Mouse (Mus musculus): ENCODE measurements around the gene Agpat4. TPM values are rescaled to one million over a fixed set of nuclear protein-coding genes. Genes with fewer than 3 reads are reported as not detected.

The Agpat4 gene
- polyA plus RNA-seq, 1 experiment from 2014 or later, result 10.2 TPM

DNA sequence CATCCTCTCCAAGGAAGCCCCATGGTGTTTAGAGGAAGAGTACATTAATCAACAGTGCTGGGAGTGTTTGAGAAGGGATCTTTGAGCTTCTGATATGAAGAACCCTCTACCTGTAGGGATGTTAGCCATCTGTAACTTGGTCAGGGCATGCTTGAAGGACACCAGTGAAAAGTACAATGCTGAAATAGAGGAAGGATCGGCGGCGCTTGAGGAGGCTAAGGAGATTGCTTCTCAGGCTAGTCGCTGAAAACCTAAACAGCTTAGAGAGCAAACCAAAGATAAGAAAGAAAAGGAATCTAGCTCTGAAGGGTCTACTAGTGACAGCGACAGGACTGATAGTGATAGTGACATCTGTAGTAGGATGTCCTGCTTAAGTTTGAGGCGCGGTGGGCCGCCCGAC is 132.1 kb downstream of the Agpat4 start:
- Histone ChIP-seq H3K36me3 (replicated peaks; ENCODE audit: insufficient read depth, low read length) (peaks cover 40% of the 10 kb centered on the region), H3K9me3 (ENCODE audit: low read length) (no peaks in the 10 kb centered on the region), H3K4me1 (ENCODE audit: insufficient read depth) (no peaks in the 10 kb centered on the region), H3K27ac (ENCODE audit: low read depth) (no peak overlapping the region), H3K4me2 (ENCODE audit: low read depth, low read length) (no peak overlapping the region), H3K9ac (replicated peaks) (no peak overlapping the region), H3K27me3 (ENCODE audit: insufficient read depth, low read length) (no peaks in the 10 kb centered on the region), H3K4me3 (ENCODE audit: low read depth, low read length) (no peak overlapping the region)
- ATAC-seq (no peak), DNase-seq (no peak)
- TF ChIP-seq EP300 (IDR thresholded peaks at IDR 0.05; ENCODE audit: low read depth), result no peak
- TF ChIP-seq CTCF (IDR thresholded peaks at IDR 0.05; ENCODE audit: low read depth), result no peak
- 93% methylated on average over 9 of the region's 9 CpGs for WGBS (ENCODE audit: insufficient replicate concordance)

GRCm38 (mm10) chr17:12256142-12256541 is 137.6 kb downstream of the Agpat4 start:
- Histone ChIP-seq H3K4me1 (ENCODE audit: insufficient read depth) (no peaks in the 10 kb centered on the region), H3K9ac (replicated peaks) (no peak overlapping the region), H3K4me2 (ENCODE audit: low read depth, low read length) (no peak overlapping the region), H3K36me3 (replicated peaks; ENCODE audit: insufficient read depth, low read length) (peaks cover 61% of the 10 kb centered on the region), H3K27me3 (ENCODE audit: insufficient read depth, low read length) (no peaks in the 10 kb centered on the region), H3K4me3 (ENCODE audit: low read depth, low read length) (no peak overlapping the region), H3K9me3 (ENCODE audit: low read length) (no peaks in the 10 kb centered on the region), H3K27ac (ENCODE audit: low read depth) (no peak overlapping the region)
- ATAC-seq, result no peak
- WGBS (ENCODE audit: insufficient replicate concordance), result 88% methylated on average over 11 of the region's 11 CpGs
- no peak for DNase-seq
- TF ChIP-seq CTCF (IDR thresholded peaks at IDR 0.05; ENCODE audit: low read depth) (no peak), EP300 (IDR thresholded peaks at IDR 0.05; ENCODE audit: low read depth) (no peak)

GRCm38 (mm10) chr17:12258517-12258916 is 140.0 kb downstream of the Agpat4 start:
- TF ChIP-seq CTCF (IDR thresholded peaks at IDR 0.05; ENCODE audit: low read depth), result no peak
- no peak for TF ChIP-seq EP300 (IDR thresholded peaks at IDR 0.05; ENCODE audit: low read depth)
- H3K27ac ChIP-seq (ENCODE audit: low read depth), result no peak overlapping the region
- peaks cover 56% of the 10 kb centered on the region for H3K36me3 ChIP-seq (replicated peaks; ENCODE audit: insufficient read depth, low read length)
- H3K4me1 ChIP-seq (ENCODE audit: insufficient read depth), result no peaks in the 10 kb centered on the region
- 79% methylated on average over 6 of the region's 6 CpGs for WGBS (ENCODE audit: insufficient replicate concordance)
- ATAC-seq, result no peak
- DNase-seq, result no peak
- H3K27me3 ChIP-seq (ENCODE audit: insufficient read depth, low read length), result no peaks in the 10 kb centered on the region
- H3K9me3 ChIP-seq (ENCODE audit: low read length), result no peaks in the 10 kb centered on the region
- no peak overlapping the region for H3K4me2 ChIP-seq (ENCODE audit: low read depth, low read length)
- H3K9ac ChIP-seq (replicated peaks), result no peak overlapping the region
- no peak overlapping the region for H3K4me3 ChIP-seq (ENCODE audit: low read depth, low read length)

GRCm38 (mm10) chr17:12259957-12260356 is 141.5 kb downstream of the Agpat4 start:
- no peak overlapping the region for H3K4me3 ChIP-seq (ENCODE audit: low read depth, low read length)
- no peak overlapping the region for H3K27ac ChIP-seq (ENCODE audit: low read depth)
- ATAC-seq (no peak), DNase-seq (no peak)
- H3K9me3 ChIP-seq (ENCODE audit: low read length), result no peaks in the 10 kb centered on the region
- WGBS (ENCODE audit: insufficient replicate concordance), result 85% methylated on average over 8 of the region's 8 CpGs
- H3K36me3 ChIP-seq (replicated peaks; ENCODE audit: insufficient read depth, low read length), result peaks cover 42% of the 10 kb centered on the region
- no peak overlapping the region for H3K9ac ChIP-seq (replicated peaks)
- no peaks in the 10 kb centered on the region for H3K4me1 ChIP-seq (ENCODE audit: insufficient read depth)
- H3K27me3 ChIP-seq (ENCODE audit: insufficient read depth, low read length), result no peaks in the 10 kb centered on the region
- TF ChIP-seq EP300 (IDR thresholded peaks at IDR 0.05; ENCODE audit: low read depth), result no peak
- no peak for TF ChIP-seq CTCF (IDR thresholded peaks at IDR 0.05; ENCODE audit: low read depth)
- H3K4me2 ChIP-seq (ENCODE audit: low read depth, low read length), result no peak overlapping the region

DNA sequence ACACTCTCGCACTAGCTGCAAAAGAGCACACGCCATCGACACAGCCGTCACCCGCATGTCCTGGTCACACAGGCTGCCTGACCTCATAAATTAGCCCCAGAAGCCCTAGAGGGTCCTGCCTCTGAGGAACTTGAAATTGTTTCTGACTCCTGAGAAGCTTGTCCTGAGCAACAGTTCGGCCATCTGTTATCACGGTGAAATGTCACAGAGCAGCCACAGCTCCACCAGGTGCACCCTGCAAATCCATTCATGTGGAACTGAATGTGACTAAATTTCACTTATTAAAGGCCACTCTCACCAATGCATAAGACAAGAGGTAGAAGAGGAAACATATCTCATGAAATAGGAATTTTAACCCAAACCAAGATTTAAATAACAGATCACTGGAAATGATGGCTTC is 142.9 kb downstream of the Agpat4 start:
- 87% methylated on average over 7 of the region's 7 CpGs for WGBS (ENCODE audit: insufficient replicate concordance)
- H3K27ac ChIP-seq (ENCODE audit: low read depth), result no peak overlapping the region
- H3K4me1 ChIP-seq (ENCODE audit: insufficient read depth), result no peaks in the 10 kb centered on the region
- no peak for TF ChIP-seq CTCF (IDR thresholded peaks at IDR 0.05; ENCODE audit: low read depth)
- TF ChIP-seq EP300 (IDR thresholded peaks at IDR 0.05; ENCODE audit: low read depth), result no peak
- no peaks in the 10 kb centered on the region for H3K9me3 ChIP-seq (ENCODE audit: low read length)
- no peak for DNase-seq
- no peak for ATAC-seq
- H3K4me3 ChIP-seq (ENCODE audit: low read depth, low read length), result no peak overlapping the region
- peaks cover 36% of the 10 kb centered on the region for H3K36me3 ChIP-seq (replicated peaks; ENCODE audit: insufficient read depth, low read length)
- no peak overlapping the region for H3K4me2 ChIP-seq (ENCODE audit: low read depth, low read length)
- H3K9ac ChIP-seq (replicated peaks), result no peak overlapping the region
- no peaks in the 10 kb centered on the region for H3K27me3 ChIP-seq (ENCODE audit: insufficient read depth, low read length)

DNA sequence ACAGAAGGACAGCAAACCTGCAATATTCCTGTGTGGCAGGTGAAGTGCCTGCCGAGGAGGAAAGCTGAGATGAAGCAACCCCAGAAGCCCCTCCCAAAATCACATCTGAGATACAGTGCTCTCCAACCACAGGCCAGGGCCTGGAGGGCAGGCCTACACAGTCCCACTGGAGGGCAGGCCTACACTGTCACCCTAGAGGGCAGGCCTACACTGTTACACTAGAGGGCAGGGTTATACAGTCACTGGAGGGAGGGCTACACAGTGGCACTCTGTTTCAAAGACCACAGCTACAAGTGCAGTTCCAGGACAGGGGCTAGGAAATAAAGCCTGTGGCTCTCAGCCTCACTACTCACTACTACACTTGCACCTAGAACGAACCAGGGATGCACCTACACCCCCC is 143.4 kb downstream of the Agpat4 start:
- no peak overlapping the region for H3K4me3 ChIP-seq (ENCODE audit: low read depth, low read length)
- H3K27ac ChIP-seq (ENCODE audit: low read depth), result no peak overlapping the region
- H3K4me2 ChIP-seq (ENCODE audit: low read depth, low read length), result no peak overlapping the region
- TF ChIP-seq CTCF (IDR thresholded peaks at IDR 0.05; ENCODE audit: low read depth) (peak; percentile 65), EP300 (IDR thresholded peaks at IDR 0.05; ENCODE audit: low read depth) (no peak)
- DNase-seq (peak; percentile 40), ATAC-seq (peak; percentile 90)
- no peaks in the 10 kb centered on the region for H3K9me3 ChIP-seq (ENCODE audit: low read length)
- 55% methylated on average over 2 of the region's 2 CpGs for WGBS (ENCODE audit: insufficient replicate concordance)
- H3K4me1 ChIP-seq (ENCODE audit: insufficient read depth), result no peaks in the 10 kb centered on the region
- peaks cover 32% of the 10 kb centered on the region for H3K36me3 ChIP-seq (replicated peaks; ENCODE audit: insufficient read depth, low read length)
- H3K9ac ChIP-seq (replicated peaks), result no peak overlapping the region
- no peaks in the 10 kb centered on the region for H3K27me3 ChIP-seq (ENCODE audit: insufficient read depth, low read length)

DNA sequence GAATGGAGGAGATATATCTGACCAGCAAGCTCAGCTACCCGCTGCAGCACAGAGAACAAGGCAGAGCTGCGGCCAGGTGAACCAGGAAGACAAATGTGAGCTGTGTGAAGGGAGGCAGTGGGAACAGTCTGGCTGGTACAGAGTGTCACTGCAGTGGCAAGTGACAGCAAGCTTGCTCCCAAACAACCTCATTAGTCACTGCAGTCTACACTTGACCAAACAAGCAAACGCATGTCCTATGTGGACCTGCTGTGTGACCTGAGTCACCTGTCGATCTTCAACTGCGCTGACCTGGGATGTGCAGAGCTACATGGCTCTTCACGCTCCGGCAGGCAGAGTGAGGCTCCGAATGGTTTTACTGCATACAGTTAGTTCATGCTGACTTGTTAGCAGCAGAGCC is 144.3 kb downstream of the Agpat4 start:
- Histone ChIP-seq H3K4me2 (ENCODE audit: low read depth, low read length) (no peak overlapping the region), H3K27ac (ENCODE audit: low read depth) (no peak overlapping the region), H3K9ac (replicated peaks) (no peak overlapping the region), H3K9me3 (ENCODE audit: low read length) (no peaks in the 10 kb centered on the region), H3K4me3 (ENCODE audit: low read depth, low read length) (no peak overlapping the region), H3K4me1 (ENCODE audit: insufficient read depth) (no peaks in the 10 kb centered on the region), H3K27me3 (ENCODE audit: insufficient read depth, low read length) (no peaks in the 10 kb centered on the region), H3K36me3 (replicated peaks; ENCODE audit: insufficient read depth, low read length) (peaks cover 29% of the 10 kb centered on the region)
- 87% methylated on average over 8 of the region's 8 CpGs for WGBS (ENCODE audit: insufficient replicate concordance)
- no peak for TF ChIP-seq EP300 (IDR thresholded peaks at IDR 0.05; ENCODE audit: low read depth)
- TF ChIP-seq CTCF (IDR thresholded peaks at IDR 0.05; ENCODE audit: low read depth), result no peak
- ATAC-seq (no peak), DNase-seq (no peak)

Measured in liver, postnatal 0 days (tissue).